Mouse (Mus musculus) liver, embryonic 14.5 days (tissue): ENCODE data around the gene Mybl2. TPM values are rescaled to one million over a fixed set of nuclear protein-coding genes. Genes with fewer than 3 reads are reported as not detected.

Experiments
- ATAC-seq: fragments of 200-750 bp; cut with Nextera tagmentation; 2 replicates; pipeline ENCODE4 v1.8.0; 2017; ENCODE audit warnings: moderate number of reproducible peaks, mild to moderate bottlenecking, moderate library complexity; ENCODE audit not compliant: insufficient read depth
- DNase-seq, 3 experiments: peaks; one replicate each; pipeline ENCODE4 v3.0.0-alpha.2; 2012 to 2013; ENCODE audit warnings: low read depth in 3 of 3, low spot score in 3 of 3
- H3K27ac ChIP-seq: fragments of 300-500 bp; sonication (generic); 2 replicates; pipeline ENCODE4 v1.5.1; 2014; ENCODE audit warnings: moderate library complexity, mild to moderate bottlenecking, control low read depth, inconsistent platforms
- H3K27me3 ChIP-seq: fragments of 300-500 bp; sonication (generic); 2 replicates; pipeline ENCODE4 v1.6.1; 2014; ENCODE audit warnings: mild to moderate bottlenecking, low read length, moderate library complexity; ENCODE audit not compliant: control insufficient read depth, insufficient read depth
- H3K36me3 ChIP-seq: fragments of 300-500 bp; sonication (generic); replicated peaks from 2 replicates; pipeline ENCODE4 v1.6.1; 2014; ENCODE audit warnings: low read depth; ENCODE audit not compliant: control insufficient read depth, insufficient read depth
- H3K4me1 ChIP-seq, 2 experiments: fragments of 200-500 bp in 1 of 2; fragments of 300-500 bp in 1 of 2; sonication (generic) in 1 of 2; replicated peaks; 2 replicates each; pipeline ENCODE4 v1.6.1; 2012 to 2014; ENCODE audit warnings: antibody characterized with exemption in 1 of 2, inconsistent platforms in 1 of 2, low read length in 1 of 2; ENCODE audit not compliant: control insufficient read depth in 2 of 2, insufficient read depth in 2 of 2
- H3K4me2 ChIP-seq: fragments of 300-500 bp; sonication (generic); 2 replicates; pipeline ENCODE4 v1.6.1; 2014; ENCODE audit warnings: low read depth, mild to moderate bottlenecking, control low read depth, moderate library complexity
- H3K4me3 ChIP-seq, 2 experiments: fragments of 200-500 bp in 1 of 2; fragments of 300-500 bp in 1 of 2; sonication (generic) in 1 of 2; 2 replicates each; pipeline ENCODE4 v1.5.1; 2012 to 2014; ENCODE audit warnings: low read depth in 2 of 2, low read length in 2 of 2, mild to moderate bottlenecking in 2 of 2, control low read depth in 1 of 2, inconsistent platforms in 1 of 2, moderate library complexity in 1 of 2; ENCODE audit not compliant: insufficient read depth in 1 of 2
- H3K9ac ChIP-seq: fragments of 300-500 bp; sonication (generic); replicated peaks from 2 replicates; pipeline ENCODE4 v1.6.1; 2014; ENCODE audit warnings: mild to moderate bottlenecking, control low read depth, moderate library complexity
- H3K9me3 ChIP-seq: fragments of 300-500 bp; sonication (generic); 2 replicates; pipeline ENCODE4 v1.6.1; 2016; ENCODE audit warnings: low read length, mixed read lengths; ENCODE audit not compliant: control insufficient read depth
- CTCF ChIP-seq: IDR thresholded peaks from 2 replicates; pipeline ENCODE4 v1.5.1; 2016; ENCODE audit warnings: antibody characterized with exemption, low read depth, control low read depth
- EP300 ChIP-seq: IDR thresholded peaks from 2 replicates; pipeline ENCODE4 v1.6.1; 2016; ENCODE audit warnings: antibody characterized with exemption, low read depth
- WGBS: fragments of 180-500 bp; shearing (Covaris S2); extraction: QIAGEN DNeasy Blood & Tissue Kit; methylation state at CpG from one replicate; pipeline ENCODE4 v1.1.7; 2014; ENCODE audit not compliant: insufficient replicate concordance; 5-methylcytosine and 5-hydroxymethylcytosine counted together
- polyA plus RNA-seq, 2 experiments: library from polyadenylated mRNA; depleted of rRNA in 1 of 2; stranded (reverse) in 1 of 2; unstranded in 1 of 2; fragments of >200 nt; fragmentation: Nextera tagmentation in 1 of 2; extraction: Ambion mirVana in 1 of 2; gene quantifications; 2 replicates each; pipeline versions ENCODE4 v1.2.1 to v1.2.3; 2012 to 2014

The Mybl2 gene
- polyA plus RNA-seq (2012; rRNA removed) (28.7 and 33.7 TPM in 2 replicates), polyA plus RNA-seq (2014; fragmentation: Nextera tagmentation; extraction: Ambion mirVana) (30.8 and 33.5 TPM in 2 replicates)

GRCm38 (mm10) chr2:163054335-163054840, at the start of gene Mybl2:
Gene Mybl2 (plus strand): TSS chr2:163054687.
- peaks cover 4% of the 10 kb centered on the region for H3K36me3 ChIP-seq
- H3K27me3 ChIP-seq = no peaks in the 10 kb centered on the region
- WGBS = under 1% methylated on average over 48 of the region's 48 CpGs
- H3K4me3 ChIP-seq = peak within 1 kb of the TSS; percentile 84 to 90
- DNase-seq (peak; percentile 95 to 96 (median 96)), ATAC-seq (peak; percentile 96)
- H3K9ac ChIP-seq = peak within 1 kb of the TSS; percentile 87
- no peaks in the 10 kb centered on the region for H3K9me3 ChIP-seq
- peak within 1 kb of the TSS; percentile 70 for H3K4me2 ChIP-seq
- H3K4me1 ChIP-seq = peaks cover 14 to 30% of the 10 kb centered on the region in 2 experiments
- peak within 1 kb of the TSS; percentile 60 for H3K27ac ChIP-seq
- TF ChIP-seq CTCF (no peak), EP300 (peak; percentile 59)

- H3K36me3 ChIP-seq = no peaks in the 10 kb centered on the region
- no peak overlapping the region for H3K9ac ChIP-seq
- H3K9me3 ChIP-seq = no peaks in the 10 kb centered on the region
- no peak overlapping the region for H3K4me2 ChIP-seq
- WGBS = 47% methylated on average over 4 of the region's 4 CpGs
- H3K27me3 ChIP-seq = no peaks in the 10 kb centered on the region
- no peak overlapping the region for H3K4me3 ChIP-seq
- ATAC-seq = no peak
- TF ChIP-seq CTCF (no peak), EP300 (no peak)
- no peak for DNase-seq
- H3K27ac ChIP-seq = no peak overlapping the region
- no peaks in the 10 kb centered on the region for H3K4me1 ChIP-seq
Measured at GRCm38 (mm10) chr2:163007299-163007698, 47.2 kb upstream of the Mybl2 start.

DNA sequence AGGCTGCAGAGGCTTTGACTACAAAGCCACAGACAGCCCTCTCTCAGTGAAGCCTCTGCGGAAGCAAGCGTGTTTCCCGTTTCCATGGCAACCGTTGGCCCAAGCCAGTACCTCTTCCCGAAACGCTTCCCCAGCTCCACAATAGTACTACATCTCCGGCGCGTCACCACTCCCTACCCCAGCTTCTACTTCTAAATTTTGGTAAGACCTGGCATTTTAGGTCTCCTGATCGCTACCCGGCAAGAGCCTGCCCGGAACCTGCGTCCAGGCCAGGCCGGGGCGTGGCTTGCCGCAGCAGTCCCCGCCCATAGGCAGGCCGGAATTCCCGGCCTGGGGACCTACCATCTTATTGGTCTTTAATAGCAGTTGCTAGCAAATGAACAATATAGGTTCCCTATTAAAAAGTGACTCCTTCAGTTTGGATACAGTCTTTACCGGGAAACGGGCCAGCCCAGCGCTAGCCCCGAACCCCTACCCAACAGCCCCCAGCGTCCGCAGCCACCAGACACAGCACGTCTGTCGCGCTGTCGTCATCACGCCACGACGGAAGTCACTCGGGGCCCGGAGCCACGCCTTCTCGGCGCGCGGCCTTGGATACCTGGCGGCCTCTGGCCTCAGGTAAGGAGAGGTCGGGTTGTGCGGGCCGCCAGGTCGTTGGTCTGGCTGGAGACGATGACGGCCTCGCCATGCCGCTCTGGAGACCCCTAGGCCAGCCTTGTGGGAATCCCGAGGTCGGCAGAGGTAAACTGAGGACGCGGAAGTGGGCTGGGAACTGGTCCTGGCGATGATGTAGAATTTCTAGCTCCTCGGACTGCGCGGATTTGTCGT, 37.4 kb upstream of the Mybl2 start, which contains the start of gene Ift52:
Ift52 (plus strand) TSS at position 439 of the 828 bp plus-strand sequence.
- H3K4me1 ChIP-seq = peaks cover 8 to 11% of the 10 kb centered on the region in 2 experiments
- no peak for TF ChIP-seq CTCF
- TF ChIP-seq EP300 = no peak
- no peak within 1 kb of the TSS for H3K27ac ChIP-seq
- ATAC-seq = peak; percentile 97
- peak within 1 kb of the TSS; percentile 77 to 80 for H3K4me3 ChIP-seq
- H3K4me2 ChIP-seq = peak within 1 kb of the TSS; percentile 71
- H3K9me3 ChIP-seq = no peaks in the 10 kb centered on the region
- peak within 1 kb of the TSS; percentile 65 for H3K9ac ChIP-seq
- WGBS = under 1% methylated on average over 57 of the region's 57 CpGs
- DNase-seq = peak; percentile 74 to 81 (median 75)
- H3K27me3 ChIP-seq = no peaks in the 10 kb centered on the region
- H3K36me3 ChIP-seq = no peaks in the 10 kb centered on the region

- ATAC-seq = no peak
- TF ChIP-seq EP300 = no peak
- TF ChIP-seq CTCF = no peak
- H3K9ac ChIP-seq = no peak overlapping the region
- H3K4me1 ChIP-seq = no peaks in the 10 kb centered on the region
- H3K36me3 ChIP-seq = peaks cover 16% of the 10 kb centered on the region
- 77% methylated on average over 5 of the region's 5 CpGs for WGBS
- no peaks in the 10 kb centered on the region for H3K9me3 ChIP-seq
- H3K27me3 ChIP-seq = no peaks in the 10 kb centered on the region
- H3K27ac ChIP-seq = no peak overlapping the region
- no peak overlapping the region for H3K4me2 ChIP-seq
- H3K4me3 ChIP-seq = no peak overlapping the region
- DNase-seq = no peak
Measured at GRCm38 (mm10) chr2:163031289-163031688, 23.2 kb upstream of the Mybl2 start.

DNA sequence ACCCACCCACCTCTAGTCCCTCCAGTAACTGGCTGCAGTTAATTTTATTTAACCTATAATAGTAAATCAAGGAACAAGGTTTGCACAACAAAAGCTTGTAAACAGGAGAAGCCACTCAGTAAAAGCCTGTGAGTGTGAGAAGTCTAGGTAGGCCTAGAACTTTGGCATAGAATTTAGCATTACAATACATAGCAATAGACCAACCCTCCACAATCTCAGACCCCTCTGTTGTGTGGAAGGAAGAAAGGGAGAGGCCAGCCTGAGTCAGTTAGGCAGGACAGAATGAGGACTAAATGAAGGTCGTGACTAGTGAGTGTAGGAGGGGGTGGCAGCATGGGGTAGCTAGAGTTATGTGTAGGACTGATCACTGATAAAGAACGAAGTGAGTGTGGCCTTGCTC, 22.7 kb upstream of the Mybl2 start:
- WGBS = 55% methylated on average over 2 of the region's 2 CpGs
- Histone ChIP-seq H3K9ac (no peak overlapping the region), H3K27me3 (no peaks in the 10 kb centered on the region), H3K4me1 (no peaks in the 10 kb centered on the region), H3K27ac (no peak overlapping the region), H3K9me3 (no peaks in the 10 kb centered on the region), H3K36me3 (peaks cover 19% of the 10 kb centered on the region), H3K4me3 (no peak overlapping the region), H3K4me2 (no peak overlapping the region)
- DNase-seq = no peak
- no peak for TF ChIP-seq CTCF
- no peak for TF ChIP-seq EP300
- ATAC-seq = no peak
